Mouse (Mus musculus) kidney, adult 9 months (tissue): ENCODE data around the gene Trhde.
A peak's percentile ranks its signal among the peaks of the same experiment; 100 is the strongest.

ENCODE experiments used
- DNase-seq: peaks from one replicate; pipeline ENCODE4 v3.0.0; 2022

Trhde gene

DNA sequence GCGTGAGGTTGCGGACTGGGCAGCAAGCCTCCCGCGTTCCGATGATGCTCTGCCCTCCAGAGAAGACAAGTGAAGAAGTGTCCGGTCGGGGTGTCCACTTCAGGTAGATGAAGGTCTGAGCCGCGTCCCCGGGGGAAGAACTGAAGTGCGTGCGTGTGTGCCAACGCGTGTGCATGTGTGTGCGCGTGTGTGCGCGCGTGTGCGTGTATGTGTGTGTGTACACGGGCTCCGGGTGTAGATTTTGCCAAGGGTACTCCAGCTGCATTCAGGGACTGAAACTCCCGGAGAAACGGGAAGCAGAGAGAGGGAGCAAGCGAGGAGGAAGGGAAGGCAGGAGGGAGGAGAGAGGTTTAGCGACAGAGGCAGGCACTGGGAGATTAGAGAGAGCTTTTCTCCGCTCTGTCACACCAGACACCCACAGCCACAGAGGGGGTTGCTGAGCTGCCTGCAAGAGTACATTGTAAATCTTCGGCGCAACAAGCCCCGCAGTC, at the start of gene Trhde:
Gene Trhde, minus strand, starts transcription at position 147 of the 491 bp plus-strand sequence.
- DNase-seq, result no peak

DNA sequence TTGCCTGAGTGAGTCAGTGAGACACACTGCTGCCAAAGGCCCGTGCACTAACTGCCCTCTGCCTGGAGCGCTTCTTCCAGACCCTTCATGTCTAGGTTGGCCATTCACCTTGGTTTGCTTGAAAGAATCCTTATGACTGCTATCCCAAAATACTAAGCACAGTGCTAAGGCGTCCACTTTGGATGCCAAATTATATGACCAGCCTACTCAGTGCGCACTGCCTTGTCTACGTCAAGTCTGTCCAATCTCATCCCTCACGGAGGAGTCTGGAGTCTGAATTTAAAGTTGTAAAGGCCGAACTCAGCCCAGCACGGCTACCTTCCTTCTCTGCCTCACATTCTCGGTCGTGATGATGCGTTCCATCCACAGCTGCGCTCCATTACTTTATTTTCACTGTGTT, 39.9 kb upstream of the Trhde start:
- no peak for DNase-seq

GRCm38 (mm10) chr10:114841440-114841839, 39.3 kb upstream of the Trhde start:
- DNase-seq, result no peak

DNA sequence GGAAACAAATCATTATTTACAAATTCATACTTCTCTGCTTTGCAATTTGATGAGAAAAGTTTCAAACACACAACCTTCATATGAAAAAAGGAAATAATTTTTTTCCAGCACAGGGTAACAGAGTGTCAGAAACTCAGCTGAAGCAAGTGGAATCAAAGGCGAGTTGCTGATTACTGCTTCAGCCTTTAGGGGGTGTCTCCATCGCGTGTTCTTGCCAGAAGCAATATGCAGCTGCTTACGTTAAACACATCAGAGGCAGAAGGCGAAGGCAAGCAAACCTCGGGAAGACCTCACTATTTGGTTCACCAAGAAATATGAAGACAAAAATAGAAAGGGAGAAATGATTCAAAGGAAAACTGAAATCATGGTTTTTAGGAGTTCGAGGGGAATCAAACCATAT, 29.2 kb upstream of the Trhde start:
- no peak for DNase-seq

DNA sequence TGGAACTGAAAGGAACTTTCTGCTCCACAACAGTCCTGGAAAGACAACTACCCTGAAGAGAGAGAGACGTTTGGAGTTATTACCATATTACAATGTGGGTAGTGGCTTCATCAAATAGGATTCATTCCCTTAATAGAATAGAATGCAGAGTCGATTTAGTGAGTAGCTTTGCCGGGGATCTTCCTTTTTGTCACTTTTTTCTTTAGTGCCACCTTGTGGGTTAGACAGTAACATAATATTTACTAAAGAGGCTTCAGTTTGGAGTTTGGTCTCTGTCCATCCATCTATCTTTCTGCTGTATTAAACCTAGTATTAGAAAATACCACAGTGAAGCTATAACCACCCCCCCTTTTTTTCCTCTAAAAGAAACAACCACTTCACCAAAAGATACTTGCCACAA, 6.7 kb upstream of the Trhde start:
- DNase-seq, result no peak

GRCm38 (mm10) chr10:114805884-114806283, 3.8 kb upstream of the Trhde start:
- no peak for DNase-seq

DNA sequence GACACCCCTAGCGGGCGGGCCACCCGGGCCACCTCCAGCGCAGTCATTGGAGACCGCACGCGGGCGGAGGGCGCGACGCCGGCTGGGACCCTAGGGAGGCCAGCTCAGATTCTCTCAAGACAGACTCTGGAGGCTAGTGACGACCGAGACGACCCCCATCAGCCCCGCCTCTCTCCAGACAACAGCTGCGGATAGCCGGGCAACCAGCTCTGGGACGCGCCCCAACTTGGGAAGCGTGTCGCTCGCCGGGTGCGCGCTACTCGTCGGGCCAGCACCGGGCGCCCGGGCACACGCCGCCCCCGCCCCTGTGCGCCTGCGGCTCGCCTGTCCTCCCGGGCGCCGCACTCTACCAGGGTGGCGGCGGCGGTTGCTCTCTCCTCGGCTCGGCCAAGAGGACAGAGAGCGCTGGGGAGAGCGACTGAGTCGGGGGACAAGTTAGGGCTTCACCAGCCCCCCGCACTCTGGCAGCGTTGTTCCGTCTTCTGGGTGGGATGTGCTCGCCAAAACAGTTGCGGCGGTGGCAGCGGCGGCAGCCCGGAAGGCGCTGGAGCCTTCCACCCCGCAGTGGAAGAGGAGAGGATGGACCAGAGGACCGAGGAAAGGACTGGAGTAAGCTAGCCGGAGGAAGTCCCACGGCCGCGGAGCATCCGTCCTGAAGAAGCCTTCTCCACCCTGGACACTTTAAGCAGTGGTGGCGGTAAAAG, 498 bp downstream of the Trhde start:
- DNase-seq, result no peak

DNA sequence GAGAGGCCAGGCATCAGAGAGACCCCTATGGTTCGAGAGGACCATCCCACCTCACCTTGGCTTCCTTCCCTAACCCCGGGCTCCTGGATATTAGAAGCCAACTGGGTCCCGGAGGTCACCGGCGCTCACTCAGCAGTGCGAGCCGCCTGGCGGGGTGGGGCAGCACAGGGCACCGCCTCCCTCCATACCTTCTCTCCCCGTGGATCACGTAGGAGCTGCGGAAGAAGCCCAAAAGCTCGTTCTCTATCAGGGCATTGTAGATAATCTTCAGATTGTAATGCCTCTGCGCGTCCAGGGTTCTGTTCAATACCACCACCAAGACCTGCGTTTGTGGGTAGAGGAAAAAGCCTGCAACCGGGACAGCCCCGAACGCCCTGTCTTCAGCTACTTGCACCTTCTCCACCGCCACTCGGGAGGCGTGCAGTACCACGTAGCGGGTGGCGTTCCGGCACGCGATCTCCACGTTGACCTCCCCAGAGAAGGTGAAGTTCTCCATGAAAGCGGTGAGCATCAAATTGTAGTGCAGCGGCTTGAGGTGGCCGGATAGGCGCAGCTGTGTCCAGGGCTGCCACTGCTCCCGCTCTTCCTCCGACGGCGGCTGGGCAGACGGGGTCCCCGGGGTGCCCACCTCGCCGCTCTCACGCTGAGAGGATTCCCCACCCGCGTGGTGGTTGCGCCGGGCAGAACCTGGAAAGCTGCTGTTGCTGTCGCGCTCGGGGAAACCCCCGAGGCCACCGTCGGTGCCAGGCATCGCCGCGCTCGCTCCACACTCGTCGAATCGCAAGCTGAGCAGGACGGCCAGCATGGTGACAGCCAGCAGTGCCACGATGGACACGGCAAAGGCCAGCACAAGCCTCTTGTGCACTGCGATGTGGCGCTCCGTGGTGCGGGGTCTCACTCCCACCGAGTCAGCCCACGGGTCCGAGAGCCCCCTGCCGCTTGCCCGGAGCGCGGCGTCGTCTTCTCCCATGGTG, 1.5 kb downstream of the Trhde start:
- DNase-seq, result no peak

GRCm38 (mm10) chr10:114799481-114799880, 2.6 kb downstream of the Trhde start:
- DNase-seq, result no peak

GRCm38 (mm10) chr10:114798788-114799187, 3.3 kb downstream of the Trhde start:
- peak; percentile 10 for DNase-seq

- DNase-seq, result no peak
Observed at GRCm38 (mm10) chr10:114798218-114798617, 3.9 kb downstream of the Trhde start.

DNA sequence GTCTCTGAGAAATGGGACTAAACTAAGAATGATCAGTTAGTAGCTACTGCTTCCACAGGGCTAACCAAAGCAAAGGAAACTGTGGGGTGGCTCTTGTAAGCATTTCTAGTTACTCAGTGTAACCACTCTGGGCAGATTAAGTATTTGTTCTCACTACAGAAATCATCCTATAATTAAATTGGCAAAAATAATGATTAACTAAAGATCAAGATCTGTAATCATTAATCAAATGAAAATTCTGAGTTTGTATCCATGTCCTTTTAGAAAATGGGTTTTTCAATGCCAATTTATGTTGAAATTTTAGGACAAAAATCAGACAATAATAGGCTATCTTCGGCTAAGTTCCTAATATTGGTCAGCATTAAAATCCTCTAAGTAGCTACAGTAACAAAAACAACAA, 4.4 kb downstream of the Trhde start:
- DNase-seq, result no peak

DNA sequence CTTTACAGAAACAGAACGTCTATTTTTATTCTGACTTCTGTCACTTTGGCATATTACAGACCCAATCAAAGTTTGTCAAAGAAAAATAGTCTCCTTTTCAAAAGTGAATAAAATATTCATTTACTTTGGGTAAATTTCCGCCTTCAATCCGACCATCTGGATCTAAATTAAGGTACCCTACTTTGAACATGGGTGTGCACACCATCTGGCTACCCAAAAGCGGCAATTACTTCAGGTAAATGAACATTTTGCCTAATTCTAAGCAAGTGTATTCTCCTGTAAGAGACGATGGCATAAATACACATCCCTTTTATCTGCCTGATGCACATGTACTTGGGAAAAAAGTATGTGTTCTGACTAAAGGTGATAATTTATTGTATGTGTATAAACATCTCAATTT, 5.2 kb downstream of the Trhde start:
- DNase-seq, result no peak

GRCm38 (mm10) chr10:114794214-114794613, 7.9 kb downstream of the Trhde start:
- no peak for DNase-seq

DNA sequence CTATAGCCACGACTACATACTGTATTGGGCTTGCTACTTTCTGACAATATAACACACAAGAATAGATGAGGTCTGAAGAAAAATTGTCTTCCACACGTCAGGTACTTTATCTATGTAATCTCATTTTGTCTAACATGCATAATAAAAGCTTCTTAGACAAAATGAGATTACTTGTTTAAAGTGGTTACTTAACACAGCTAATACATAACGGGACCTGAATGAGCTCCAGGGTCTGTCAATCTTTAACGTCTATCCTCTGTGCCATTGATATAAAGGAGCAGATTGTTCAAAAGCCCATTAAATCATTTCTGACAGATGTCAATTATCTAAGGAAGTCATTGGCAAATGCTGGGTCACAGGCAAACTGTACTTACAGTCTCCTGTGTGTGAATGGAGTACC, 36.2 kb downstream of the Trhde start:
- peak; percentile 11 for DNase-seq

DNA sequence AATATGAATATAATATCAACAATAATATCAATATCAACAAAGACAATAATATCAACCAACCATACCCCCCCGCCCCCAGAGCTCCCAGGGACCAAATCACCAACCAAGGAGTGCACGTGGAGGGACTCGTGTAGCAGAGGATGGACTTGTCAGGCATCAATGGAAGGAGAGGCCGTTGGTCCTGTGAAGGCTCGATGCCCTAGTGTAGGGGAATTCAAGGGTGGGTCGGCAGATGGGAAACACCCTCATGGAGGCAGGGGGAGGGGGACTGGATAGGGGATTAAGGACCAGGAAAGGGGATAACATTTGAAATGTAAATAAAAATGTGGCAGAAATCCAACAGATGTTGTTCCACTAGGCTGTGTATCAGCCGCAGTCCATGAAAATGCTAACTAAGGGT, 40.0 kb downstream of the Trhde start:
- no peak for DNase-seq

DNA sequence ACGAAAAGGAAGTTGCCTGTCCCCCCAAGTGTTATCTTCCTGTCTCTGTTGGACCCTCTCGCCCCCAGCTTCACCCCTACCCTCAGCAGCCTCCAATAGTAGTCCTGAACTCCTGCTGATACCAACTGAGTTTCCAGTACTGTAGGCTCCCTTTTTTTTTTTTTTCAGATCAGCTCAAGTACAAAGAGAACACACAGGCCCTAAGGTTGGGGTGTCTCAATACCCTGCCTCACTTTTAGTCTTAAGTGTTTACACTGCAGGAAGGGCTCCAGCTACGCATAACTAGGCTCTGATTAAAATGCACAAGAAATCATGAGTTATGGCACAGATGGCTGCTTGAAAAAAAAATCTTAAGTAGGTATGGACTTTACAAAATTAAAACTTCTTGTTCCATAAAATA, 42.9 kb downstream of the Trhde start:
- DNase-seq, result no peak

DNA sequence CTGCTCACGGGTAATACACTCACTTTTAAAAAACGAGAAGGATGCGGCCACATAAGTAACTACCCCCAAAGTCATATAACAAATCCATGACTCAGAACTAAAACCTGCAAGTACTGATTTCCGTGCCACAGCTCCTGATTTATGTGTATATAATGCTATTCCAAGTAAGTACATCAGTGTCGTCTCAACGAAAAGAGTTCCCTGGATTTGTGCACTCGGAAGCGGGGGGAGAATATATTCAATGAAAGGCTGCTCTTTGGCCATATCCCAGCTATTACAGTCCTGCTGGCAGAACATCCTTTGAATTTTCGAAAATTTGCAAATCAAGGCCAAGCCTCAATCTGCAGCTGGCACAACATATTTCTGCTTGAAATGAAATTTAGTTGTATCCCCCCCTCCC, 43.5 kb downstream of the Trhde start:
- no peak for DNase-seq

GRCm38 (mm10) chr10:114742755-114743705, 59.1 kb downstream of the Trhde start:
- DNase-seq, result no peak

GRCm38 (mm10) chr10:114739916-114740315, 62.2 kb downstream of the Trhde start:
- no peak for DNase-seq

DNA sequence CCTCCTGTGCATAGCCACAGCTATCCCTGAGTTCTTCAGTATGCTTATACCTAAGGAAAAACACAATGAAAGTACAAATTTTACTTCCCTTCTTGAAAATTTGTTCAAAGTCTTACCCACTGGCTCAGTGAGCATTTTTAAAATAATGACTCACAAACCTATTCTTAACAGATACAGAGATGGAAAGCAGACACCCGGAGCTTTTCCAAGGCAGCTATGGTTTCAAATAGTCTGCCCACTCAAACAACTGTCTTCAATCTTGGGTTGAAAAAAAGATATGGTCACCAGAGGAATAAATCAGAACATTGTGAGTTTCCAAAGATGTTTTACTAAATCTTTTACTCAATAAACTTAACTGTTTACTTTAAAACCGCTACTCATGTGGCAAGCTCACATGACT, 64.5 kb downstream of the Trhde start:
- no peak for DNase-seq

DNA sequence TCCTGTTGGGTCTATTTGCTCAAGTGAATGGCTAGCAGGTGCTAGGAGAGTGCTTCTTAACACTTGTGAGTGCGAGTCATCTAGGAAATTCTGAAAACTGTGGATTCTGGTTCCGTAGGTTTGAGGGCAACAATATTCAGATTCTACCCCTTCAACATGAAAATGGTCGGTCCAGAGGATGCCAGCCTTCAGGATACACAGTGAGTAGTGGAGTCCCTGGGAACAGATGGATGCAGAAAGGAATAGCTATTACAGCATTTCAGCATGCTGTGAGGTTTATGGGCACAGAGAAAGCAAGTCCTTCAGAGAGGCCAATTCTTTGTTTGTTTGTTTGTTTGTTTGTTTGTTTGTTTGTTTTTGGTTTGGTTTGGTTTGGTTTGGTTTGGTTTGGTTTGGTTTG, 65.7 kb downstream of the Trhde start:
- no peak for DNase-seq

- no peak for DNase-seq
Observed at GRCm38 (mm10) chr10:114735678-114736077, 66.4 kb downstream of the Trhde start.
